Mouse (Mus musculus): ENCODE results near the gene Gm14459. TPM values are rescaled to one million over a fixed set of nuclear protein-coding genes. Genes with fewer than 3 reads are reported as not detected.

Gm14459 gene
- not detected in 2 replicates for polyA plus RNA-seq (2012; rRNA removed; ENCODE audit: low replicate concordance)

DNA sequence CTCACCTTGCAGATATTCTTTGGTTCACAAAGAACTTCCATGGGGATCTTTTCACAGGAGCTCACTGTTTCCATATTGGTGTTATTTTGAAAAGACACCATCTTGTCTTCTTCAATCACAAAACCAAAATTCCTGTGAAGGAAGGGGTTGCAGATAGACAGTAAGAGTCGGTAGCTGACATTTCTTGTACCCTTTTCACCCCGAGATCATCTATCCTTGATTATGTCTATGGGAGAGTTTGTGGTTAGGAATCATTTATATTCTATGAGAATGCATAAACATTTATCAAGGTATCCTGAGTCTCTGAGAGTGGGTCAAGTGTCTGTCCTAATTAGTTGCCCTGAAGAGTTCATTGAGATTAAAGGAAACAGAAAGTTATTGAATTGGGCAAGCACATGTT, at the start of gene Gm14459:
Gene Gm14459, minus strand, starts transcription at position 101 of the 400 bp plus-strand sequence.

GRCm38 (mm10) chrX:8548155-8548554, 23.4 kb upstream of the Gm14459 start, which contains the start of gene Ssxb6:
TSS of gene Ssxb6 (minus strand) at chrX:8548255.

Other genes starting within 250 kb of the Gm14459 start
- not detected in 2 replicates for gene Ssxb10, start 197.5 kb downstream of the Gm14459 start, polyA plus RNA-seq (2012; rRNA removed; ENCODE audit: low replicate concordance)
- gene Ssxb9, start 158.0 kb downstream of the Gm14459 start, polyA plus RNA-seq (2012; rRNA removed; ENCODE audit: low replicate concordance), result not detected in 2 replicates
- gene Ssxb1, start 111.6 kb downstream of the Gm14459 start, polyA plus RNA-seq (2012; rRNA removed; ENCODE audit: low replicate concordance), result not detected in 2 replicates
- not detected in 2 replicates for gene Ssxb2, start 63.2 kb downstream of the Gm14459 start, polyA plus RNA-seq (2012; rRNA removed; ENCODE audit: low replicate concordance)
- not detected in 2 replicates for gene Ssxb6, start 23.3 kb upstream of the Gm14459 start, polyA plus RNA-seq (2012; rRNA removed; ENCODE audit: low replicate concordance)
- gene Ssxb3, start 66.9 kb upstream of the Gm14459 start, polyA plus RNA-seq (2012; rRNA removed; ENCODE audit: low replicate concordance), result not detected in 2 replicates
- gene Ssxb8, start 165.9 kb upstream of the Gm14459 start, polyA plus RNA-seq (2012; rRNA removed; ENCODE audit: low replicate concordance), result not detected in 2 replicates
- gene Ssx9, start 223.5 kb upstream of the Gm14459 start, polyA plus RNA-seq (2012; rRNA removed; ENCODE audit: low replicate concordance), result not detected in 2 replicates

Data from duodenum, adult 2 months (tissue).